Mouse (Mus musculus): Measurements from ENCODE around the gene Glt28d2. TPM values are rescaled to one million over a fixed set of nuclear protein-coding genes. Genes with fewer than 3 reads are reported as not detected.

Gene Glt28d2
- polyA plus RNA-seq, 1 experiment from 2014 or later, result 0.37 TPM

DNA sequence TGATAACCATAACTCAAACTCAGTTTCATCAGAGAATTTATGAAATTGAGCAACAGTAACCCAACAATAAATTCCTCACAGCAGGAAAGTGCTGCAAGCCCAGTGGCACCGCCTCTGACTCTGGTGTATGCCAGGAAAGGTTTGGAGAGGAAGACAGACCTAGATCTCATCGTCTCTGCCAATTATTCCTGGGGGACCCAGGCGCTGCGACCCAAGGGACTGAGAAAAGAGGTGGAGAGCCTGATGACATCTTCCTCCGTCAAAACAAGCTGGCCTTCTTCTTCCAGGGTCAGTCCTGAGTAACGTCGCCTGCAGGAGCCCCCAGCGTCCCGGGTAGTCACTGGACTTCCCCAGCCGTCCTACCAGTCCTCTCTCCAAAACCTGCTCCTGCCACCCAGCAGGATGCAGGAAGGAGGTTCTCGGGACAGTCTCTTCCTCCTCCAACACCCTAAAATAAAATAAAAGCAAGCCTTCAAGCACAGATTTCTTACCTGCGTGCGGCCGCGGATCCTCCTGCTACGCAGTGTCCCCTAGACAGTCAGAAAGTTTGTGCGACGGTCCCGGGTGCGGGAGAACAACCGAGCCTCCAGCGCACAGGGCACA, 579 bp downstream of the Glt28d2 start:
- no peaks in the 10 kb centered on the region for H3K9me3 ChIP-seq (ENCODE audit: control insufficient read depth, low read length)
- H3K27me3 ChIP-seq (ENCODE audit: control insufficient read depth, insufficient read depth, low read length), result peaks cover 33% of the 10 kb centered on the region
- DNase-seq (ENCODE audit: low spot score) (no peak), ATAC-seq (ENCODE audit: low FRiP score) (no peak)
- 2% methylated on average over 22 of the region's 22 CpGs for WGBS
- no peak overlapping the region for H3K27ac ChIP-seq
- H3K9ac ChIP-seq, result peak overlapping the region; percentile 47
- H3K4me1 ChIP-seq (replicated peaks; ENCODE audit: control insufficient read depth, insufficient read depth, low read length), result peaks cover 7% of the 10 kb centered on the region; the same call in 1 of the 2 replicates
- H3K36me3 ChIP-seq (replicated peaks; ENCODE audit: control insufficient read depth, insufficient read depth), result no peaks in the 10 kb centered on the region
- peak overlapping the region; percentile 48 for H3K4me3 ChIP-seq (replicated peaks; ENCODE audit: low read length)
- peak overlapping the region; percentile 87 for H3K4me2 ChIP-seq (replicated peaks)

DNA sequence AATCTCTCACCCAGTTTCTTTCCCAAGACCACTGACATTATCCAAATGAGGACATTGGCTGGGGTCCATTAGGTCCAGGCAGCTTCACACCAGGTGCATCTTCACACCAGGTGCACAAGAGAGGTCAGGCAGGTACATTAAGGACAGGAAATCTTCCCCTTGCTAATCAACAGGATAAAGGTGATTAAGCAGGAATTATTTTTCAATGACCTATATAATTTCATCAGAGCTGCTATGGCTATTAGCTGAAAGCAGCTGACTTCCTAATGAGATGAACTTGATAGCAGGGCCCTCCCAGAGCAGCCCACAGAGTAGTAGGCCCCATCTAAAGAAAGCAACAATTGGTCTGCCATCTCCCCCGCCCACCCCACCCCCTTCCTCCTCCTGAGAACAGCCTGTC, 1.4 kb downstream of the Glt28d2 start:
- Histone ChIP-seq H3K36me3 (replicated peaks; ENCODE audit: control insufficient read depth, insufficient read depth) (no peaks in the 10 kb centered on the region), H3K4me2 (replicated peaks) (no peak overlapping the region), H3K9ac (no peak overlapping the region), H3K4me3 (replicated peaks; ENCODE audit: low read length) (no peak overlapping the region), H3K9me3 (ENCODE audit: control insufficient read depth, low read length) (no peaks in the 10 kb centered on the region), H3K27me3 (ENCODE audit: control insufficient read depth, insufficient read depth, low read length) (peaks cover 33% of the 10 kb centered on the region), H3K4me1 (replicated peaks; ENCODE audit: control insufficient read depth, insufficient read depth, low read length) (peaks cover 7% of the 10 kb centered on the region; the same call in 1 of the 2 replicates), H3K27ac (no peak overlapping the region)
- ATAC-seq (ENCODE audit: low FRiP score) (no peak), DNase-seq (ENCODE audit: low spot score) (no peak)
- WGBS, result 47% methylated on average over 1 of the region's 1 CpGs

DNA sequence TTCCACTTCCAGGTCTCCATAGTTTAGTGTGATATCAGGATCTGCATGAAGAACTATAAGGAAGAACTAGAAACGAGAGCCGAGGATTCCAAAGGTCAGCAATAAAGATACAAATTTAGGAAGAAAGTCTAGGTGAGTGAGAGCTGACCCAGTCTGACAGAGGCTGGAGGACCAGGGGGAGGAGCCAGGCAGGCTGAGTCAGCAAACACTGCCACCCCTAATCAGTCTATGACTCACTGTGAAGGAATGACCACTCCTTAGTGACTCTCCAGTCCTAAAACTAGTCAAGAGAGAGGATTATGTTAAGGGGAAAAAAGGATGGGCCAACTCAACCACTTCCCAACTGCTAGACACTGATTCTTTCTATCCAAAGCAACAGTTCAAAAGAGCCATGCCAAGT, 6.6 kb downstream of the Glt28d2 start:
- H3K4me1 ChIP-seq (replicated peaks; ENCODE audit: control insufficient read depth, insufficient read depth, low read length), result no peaks in the 10 kb centered on the region
- DNase-seq (ENCODE audit: low spot score), result no peak
- ATAC-seq (ENCODE audit: low FRiP score), result no peak
- no peaks in the 10 kb centered on the region for H3K9me3 ChIP-seq (ENCODE audit: control insufficient read depth, low read length)
- H3K27me3 ChIP-seq (ENCODE audit: control insufficient read depth, insufficient read depth, low read length), result no peaks in the 10 kb centered on the region
- H3K9ac ChIP-seq, result no peak overlapping the region
- H3K4me2 ChIP-seq (replicated peaks), result no peak overlapping the region
- H3K4me3 ChIP-seq (replicated peaks; ENCODE audit: low read length), result no peak overlapping the region
- WGBS, result 98% methylated on average over 2 of the region's 2 CpGs
- H3K27ac ChIP-seq, result no peak overlapping the region
- H3K36me3 ChIP-seq (replicated peaks; ENCODE audit: control insufficient read depth, insufficient read depth), result no peaks in the 10 kb centered on the region

DNA sequence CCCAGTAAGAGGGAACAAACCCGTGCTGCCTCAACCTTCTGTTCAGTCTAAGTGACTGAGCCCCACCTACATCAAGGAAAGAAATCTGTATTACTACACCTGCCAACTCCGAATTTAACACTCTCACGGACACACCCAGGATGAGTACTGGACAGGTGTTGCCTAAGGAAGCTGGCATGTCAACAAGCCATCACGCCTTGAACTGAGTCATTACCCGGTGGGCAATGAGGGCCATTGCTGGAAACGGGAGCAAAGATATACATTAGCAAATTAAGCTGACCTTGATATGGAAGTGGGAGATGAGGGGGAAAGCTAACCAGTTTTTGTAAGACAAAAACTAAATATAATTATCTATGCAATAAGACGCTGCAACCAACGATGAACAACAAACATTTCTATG, 7.2 kb downstream of the Glt28d2 start:
- H3K9ac ChIP-seq, result no peak overlapping the region
- no peaks in the 10 kb centered on the region for H3K4me1 ChIP-seq (replicated peaks; ENCODE audit: control insufficient read depth, insufficient read depth, low read length)
- ATAC-seq (ENCODE audit: low FRiP score), result no peak
- H3K27ac ChIP-seq, result no peak overlapping the region
- no peak for DNase-seq (ENCODE audit: low spot score)
- H3K4me3 ChIP-seq (replicated peaks; ENCODE audit: low read length), result no peak overlapping the region
- H3K36me3 ChIP-seq (replicated peaks; ENCODE audit: control insufficient read depth, insufficient read depth), result no peaks in the 10 kb centered on the region
- no peaks in the 10 kb centered on the region for H3K9me3 ChIP-seq (ENCODE audit: control insufficient read depth, low read length)
- WGBS, result 92% methylated on average over 8 of the region's 8 CpGs
- no peaks in the 10 kb centered on the region for H3K27me3 ChIP-seq (ENCODE audit: control insufficient read depth, insufficient read depth, low read length)
- no peak overlapping the region for H3K4me2 ChIP-seq (replicated peaks)

DNA sequence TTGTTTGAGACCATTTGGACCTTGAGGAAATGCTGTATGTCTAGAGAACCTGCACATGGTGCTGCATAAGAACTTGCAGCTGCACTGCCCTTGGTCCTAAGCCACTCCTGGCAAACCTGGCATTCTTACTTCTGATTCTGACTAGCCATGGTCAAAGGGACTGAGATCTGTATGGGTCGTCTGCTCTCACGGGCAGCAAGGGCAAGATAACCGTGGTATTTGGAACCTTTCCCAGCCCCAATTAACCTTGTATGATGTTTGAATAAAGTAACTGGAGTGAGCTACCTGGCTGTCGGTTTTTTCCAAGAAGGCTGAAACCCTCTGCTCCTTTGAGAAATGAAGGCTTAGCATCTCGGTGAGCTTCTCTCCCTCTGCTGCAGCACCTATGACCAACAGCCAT, 8.4 kb downstream of the Glt28d2 start:
- Histone ChIP-seq H3K9me3 (ENCODE audit: control insufficient read depth, low read length) (no peaks in the 10 kb centered on the region), H3K9ac (no peak overlapping the region), H3K4me3 (replicated peaks; ENCODE audit: low read length) (no peak overlapping the region), H3K4me1 (replicated peaks; ENCODE audit: control insufficient read depth, insufficient read depth, low read length) (no peaks in the 10 kb centered on the region), H3K27ac (no peak overlapping the region), H3K4me2 (replicated peaks) (no peak overlapping the region), H3K36me3 (replicated peaks; ENCODE audit: control insufficient read depth, insufficient read depth) (no peaks in the 10 kb centered on the region), H3K27me3 (ENCODE audit: control insufficient read depth, insufficient read depth, low read length) (no peaks in the 10 kb centered on the region)
- DNase-seq (ENCODE audit: low spot score) (no peak), ATAC-seq (ENCODE audit: low FRiP score) (no peak)
- 85% methylated on average over 5 of the region's 5 CpGs for WGBS

DNA sequence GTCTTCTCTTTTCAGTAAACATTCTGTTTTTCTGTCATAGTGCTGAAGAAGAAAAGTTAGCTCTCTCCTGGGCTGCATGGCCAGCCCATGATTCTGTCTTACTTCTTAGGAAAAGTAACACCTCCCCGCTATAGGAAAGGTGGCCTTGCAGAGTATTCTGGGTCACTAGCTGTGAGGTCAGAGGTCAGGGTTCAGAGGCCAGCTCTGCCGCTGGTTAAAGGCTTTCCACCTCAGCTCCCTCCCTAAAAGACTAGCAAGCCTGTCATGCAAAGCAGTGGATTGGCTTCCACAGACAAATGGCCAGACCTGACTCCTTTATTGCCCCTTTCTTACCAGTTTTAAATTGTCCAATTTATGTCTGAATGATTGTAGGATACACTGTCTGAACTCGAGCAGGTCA, 23.3 kb downstream of the Glt28d2 start:
- Histone ChIP-seq H3K4me3 (replicated peaks; ENCODE audit: low read length) (no peak overlapping the region), H3K27me3 (ENCODE audit: control insufficient read depth, insufficient read depth, low read length) (no peaks in the 10 kb centered on the region), H3K9me3 (ENCODE audit: control insufficient read depth, low read length) (0 out of 2 replicates have a peak, but pooled peaks cover under 1% of the 10 kb centered on the region), H3K9ac (no peak overlapping the region), H3K4me2 (replicated peaks) (no peak overlapping the region), H3K27ac (no peak overlapping the region), H3K36me3 (replicated peaks; ENCODE audit: control insufficient read depth, insufficient read depth) (no peaks in the 10 kb centered on the region), H3K4me1 (replicated peaks; ENCODE audit: control insufficient read depth, insufficient read depth, low read length) (no peaks in the 10 kb centered on the region)
- 17% methylated on average over 3 of the region's 3 CpGs for WGBS
- DNase-seq (ENCODE audit: low spot score) (no peak), ATAC-seq (ENCODE audit: low FRiP score) (no peak)

DNA sequence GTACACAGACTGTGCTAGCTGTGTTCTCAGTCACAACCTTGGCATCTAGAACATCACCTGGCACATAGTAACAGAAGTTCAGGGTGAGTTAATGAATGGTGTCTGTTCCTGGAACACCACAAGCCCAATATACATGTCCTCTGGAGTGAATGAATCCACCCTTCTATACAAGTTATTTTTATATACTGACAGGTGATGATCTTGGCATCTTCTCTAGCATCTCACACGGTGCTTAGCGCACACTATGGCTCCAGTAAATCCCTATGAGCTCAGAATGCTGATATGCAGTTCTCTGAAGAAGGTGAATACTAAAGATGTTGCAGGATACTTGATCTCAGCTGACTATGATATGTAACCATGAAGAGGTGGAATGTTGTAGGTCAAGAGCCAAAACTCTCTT, 24.4 kb downstream of the Glt28d2 start:
- WGBS, result 94% methylated on average over 2 of the region's 2 CpGs
- Histone ChIP-seq H3K9me3 (ENCODE audit: control insufficient read depth, low read length) (no peaks in the 10 kb centered on the region), H3K9ac (no peak overlapping the region), H3K36me3 (replicated peaks; ENCODE audit: control insufficient read depth, insufficient read depth) (no peaks in the 10 kb centered on the region), H3K4me2 (replicated peaks) (no peak overlapping the region), H3K27me3 (ENCODE audit: control insufficient read depth, insufficient read depth, low read length) (no peaks in the 10 kb centered on the region), H3K27ac (no peak overlapping the region), H3K4me3 (replicated peaks; ENCODE audit: low read length) (no peak overlapping the region), H3K4me1 (replicated peaks; ENCODE audit: control insufficient read depth, insufficient read depth, low read length) (no peaks in the 10 kb centered on the region)
- ATAC-seq (ENCODE audit: low FRiP score) (no peak), DNase-seq (ENCODE audit: low spot score) (no peak)

DNA sequence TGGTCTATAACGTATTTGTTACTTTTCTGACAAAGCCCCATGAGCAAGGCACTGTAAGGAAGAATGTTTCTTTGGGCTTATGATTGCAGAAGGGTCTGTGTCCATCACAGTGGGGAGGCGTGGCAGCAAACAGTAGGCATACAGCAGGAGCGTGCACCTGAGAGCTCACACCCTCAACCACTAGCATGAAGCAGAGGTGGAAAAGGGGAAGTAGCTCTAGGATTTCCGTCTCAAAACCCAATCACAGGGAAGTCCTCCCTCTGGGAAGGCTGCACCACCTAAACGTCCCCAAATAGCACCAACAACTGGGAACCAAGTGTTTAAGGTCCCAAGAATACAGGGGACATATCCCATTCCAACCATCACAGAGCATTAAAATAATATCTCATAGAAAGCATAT, 26.3 kb downstream of the Glt28d2 start:
- H3K4me3 ChIP-seq (replicated peaks; ENCODE audit: low read length), result no peak overlapping the region
- no peaks in the 10 kb centered on the region for H3K36me3 ChIP-seq (replicated peaks; ENCODE audit: control insufficient read depth, insufficient read depth)
- no peaks in the 10 kb centered on the region for H3K4me1 ChIP-seq (replicated peaks; ENCODE audit: control insufficient read depth, insufficient read depth, low read length)
- ATAC-seq (ENCODE audit: low FRiP score) (no peak), DNase-seq (ENCODE audit: low spot score) (no peak)
- H3K4me2 ChIP-seq (replicated peaks), result no peak overlapping the region
- H3K9ac ChIP-seq, result no peak overlapping the region
- no peaks in the 10 kb centered on the region for H3K9me3 ChIP-seq (ENCODE audit: control insufficient read depth, low read length)
- WGBS, result 92% methylated on average over 5 of the region's 5 CpGs
- H3K27ac ChIP-seq, result no peak overlapping the region
- no peaks in the 10 kb centered on the region for H3K27me3 ChIP-seq (ENCODE audit: control insufficient read depth, insufficient read depth, low read length)

DNA sequence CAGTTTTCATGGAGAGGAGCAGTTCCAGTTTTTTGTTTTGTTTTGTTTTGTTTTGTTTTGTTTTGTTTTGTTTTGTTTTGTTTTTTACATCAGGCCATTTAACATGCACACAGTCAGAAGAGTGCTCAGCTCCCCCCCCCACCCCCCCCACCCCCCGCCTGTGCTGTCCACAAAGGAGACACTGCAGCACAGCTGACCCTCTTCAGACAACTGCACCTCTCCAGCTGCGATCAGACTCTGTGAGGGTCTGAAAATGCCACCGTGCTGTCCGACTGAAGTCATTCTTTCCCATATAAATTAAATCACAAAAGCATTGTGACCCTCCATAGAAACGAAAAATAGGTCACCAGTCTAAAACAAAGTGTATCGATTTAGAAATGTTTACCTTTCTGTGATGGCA, 28.0 kb downstream of the Glt28d2 start:
- H3K27ac ChIP-seq, result no peak overlapping the region
- ATAC-seq (ENCODE audit: low FRiP score), result no peak
- 50% methylated on average over 6 of the region's 6 CpGs for WGBS
- no peak for DNase-seq (ENCODE audit: low spot score)
- no peaks in the 10 kb centered on the region for H3K27me3 ChIP-seq (ENCODE audit: control insufficient read depth, insufficient read depth, low read length)
- no peaks in the 10 kb centered on the region for H3K9me3 ChIP-seq (ENCODE audit: control insufficient read depth, low read length)
- H3K9ac ChIP-seq, result no peak overlapping the region
- no peaks in the 10 kb centered on the region for H3K4me1 ChIP-seq (replicated peaks; ENCODE audit: control insufficient read depth, insufficient read depth, low read length)
- H3K36me3 ChIP-seq (replicated peaks; ENCODE audit: control insufficient read depth, insufficient read depth), result no peaks in the 10 kb centered on the region
- H3K4me2 ChIP-seq (replicated peaks), result no peak overlapping the region
- no peak overlapping the region for H3K4me3 ChIP-seq (replicated peaks; ENCODE audit: low read length)
